Mouse (Mus musculus) CD4-positive naive resting alpha-beta T cell, adult 76 days (primary cell): ENCODE data around the gene Sgms1. TPM values are rescaled to one million over a fixed set of nuclear protein-coding genes. Genes with fewer than 3 reads are reported as not detected.

ENCODE experiments used
- total RNA-seq: library from RNA; stranded (reverse); gene quantifications from one replicate; pipeline ENCODE4 v1.2.4, GENCODE M21; 2023

The Sgms1 gene
- total RNA-seq = 264 TPM

GRCm38 (mm10) chr19:32389001-32389871 lies at the start of gene Sgms1:
TSS of gene Sgms1 (minus strand) at chr19:32389714.

GRCm38 (mm10) chr19:32107771-32108306 lies 281.7 kb downstream of the Sgms1 start, which contains the start of gene Asah2:
TSS of gene Asah2 (minus strand) at chr19:32108211.

Other genes with a start within 250 kb of the Sgms1 start
- gene Rpl9-ps6, start 76.9 kb upstream of the Sgms1 start, total RNA-seq = 90.4 TPM
- gene Minpp1, start 96.1 kb upstream of the Sgms1 start, total RNA-seq = 39.7 TPM
- not detected for gene Papss2, start 206.1 kb upstream of the Sgms1 start, total RNA-seq